Mouse (Mus musculus) v-Abl transformed pro-B cells (cell line): Measurements from ENCODE around the gene Gen1.

Experiments used
- in situ Hi-C, 2 experiments: fragments of 400-800 bp; cut with MboI; formaldehyde crosslinking; loops; one replicate each; pipeline ENCODE4 v1.15.1; 2025; ENCODE audit not compliant: unreplicated experiment in 2 of 2

Gene Gen1

DNA sequence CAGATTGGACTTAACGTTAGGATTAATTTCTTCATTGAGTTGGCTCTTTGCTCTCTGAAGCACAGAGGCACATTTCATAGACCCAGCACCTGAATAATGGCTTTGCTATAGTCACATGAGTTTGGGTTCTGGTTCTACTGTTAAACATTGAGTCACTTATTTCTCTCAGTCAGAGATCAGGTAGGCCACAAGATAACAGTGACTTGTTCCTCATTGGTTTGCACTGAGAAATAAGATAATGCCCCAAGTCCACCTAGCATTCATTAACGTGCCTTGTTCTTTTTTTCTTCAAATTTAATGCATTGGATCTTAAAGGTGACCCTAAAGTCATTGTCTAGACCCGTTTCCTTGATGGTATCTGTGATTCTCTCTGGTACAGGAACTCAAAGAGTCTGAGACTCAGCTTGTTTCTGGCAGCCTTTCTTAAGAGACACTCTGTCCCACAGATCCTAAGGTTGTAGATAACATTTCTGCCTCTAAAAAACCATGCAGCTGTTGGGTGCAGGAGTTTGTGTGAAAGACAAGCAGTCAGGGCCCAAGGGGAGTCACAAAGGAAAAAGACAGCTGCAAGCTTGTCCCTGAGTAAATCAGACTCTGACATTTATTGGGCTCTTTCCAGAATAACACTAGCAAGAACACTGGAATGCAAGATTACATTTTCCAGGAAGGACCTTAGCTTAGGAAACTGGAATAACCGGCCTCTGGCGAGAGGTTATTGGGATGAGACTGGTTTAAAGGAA, 38.9 kb downstream of the Gen1 start:
- in situ Hi-C loops, result no loop called here

DNA sequence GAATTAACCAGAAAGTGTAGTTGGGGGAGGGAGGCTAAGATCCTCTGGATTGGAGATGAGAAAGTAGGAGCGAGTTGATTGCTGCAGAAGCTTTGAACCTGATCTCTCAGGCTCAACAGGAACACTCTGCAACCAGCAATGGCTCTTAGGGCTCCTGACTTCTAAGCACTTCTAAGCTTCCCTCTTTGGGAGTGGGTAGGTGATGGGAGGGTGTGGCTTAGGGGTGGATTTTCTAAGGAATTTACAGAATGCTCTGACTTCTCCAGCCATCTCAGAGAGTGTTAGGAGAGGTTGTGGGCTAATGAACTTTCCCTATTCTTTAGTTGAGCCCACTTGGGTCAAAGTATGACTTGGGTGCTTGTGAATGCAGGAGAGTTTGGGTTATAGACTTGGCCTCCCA, 39.5 kb downstream of the Gen1 start:
- in situ Hi-C loops, result no loop called here

DNA sequence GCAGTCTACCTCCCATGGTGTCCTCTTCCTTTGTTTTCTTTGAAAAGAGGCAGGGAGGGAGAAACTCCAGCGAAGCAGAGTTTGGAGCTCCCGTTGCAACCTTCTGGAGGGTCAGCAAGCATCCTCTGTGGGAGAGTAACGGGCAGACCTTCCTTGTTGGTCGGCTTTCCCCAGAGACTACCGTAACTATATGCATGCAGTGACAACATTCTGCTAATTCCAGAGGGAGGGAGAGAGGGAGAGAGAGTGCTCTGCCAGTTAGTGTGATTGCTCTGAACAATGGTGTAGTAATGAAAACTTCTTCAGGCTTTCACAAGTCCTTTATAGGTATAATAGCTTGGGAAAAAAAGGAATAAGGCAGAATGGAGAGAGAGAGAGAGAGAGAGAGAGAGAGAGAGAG, 40.9 kb downstream of the Gen1 start:
- in situ Hi-C loops, result loop anchor here (5.0 to 25.0 kb wide), 3 partner anchors 38 to 1713 kb away; partner anchors contain the start of gene Mycn (in 2 of the 2)

DNA sequence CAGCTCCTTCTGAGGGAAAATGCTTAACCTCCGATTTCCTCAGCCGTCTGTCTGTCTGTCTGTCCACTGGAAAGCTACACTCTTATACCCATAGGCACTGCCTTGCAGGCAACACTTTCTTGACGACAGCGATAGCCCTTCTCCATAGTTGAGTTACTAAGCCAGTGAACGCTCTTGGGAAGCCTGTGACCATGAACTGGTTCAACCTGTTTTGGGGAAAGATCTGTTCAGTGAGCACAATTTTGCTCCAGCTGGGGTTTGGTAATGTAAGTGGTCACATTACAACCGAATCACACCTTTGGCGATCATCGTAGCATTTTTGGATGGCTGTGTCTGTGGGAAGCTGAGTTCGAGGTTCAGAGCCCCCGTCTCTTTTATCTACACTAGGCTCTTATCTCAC, 42.5 kb downstream of the Gen1 start:
- in situ Hi-C loops, result loop anchor here (5.0 to 25.0 kb wide), 3 partner anchors 39 to 1714 kb away; partner anchors contain the start of gene Mycn (in 2 of the 2)

DNA sequence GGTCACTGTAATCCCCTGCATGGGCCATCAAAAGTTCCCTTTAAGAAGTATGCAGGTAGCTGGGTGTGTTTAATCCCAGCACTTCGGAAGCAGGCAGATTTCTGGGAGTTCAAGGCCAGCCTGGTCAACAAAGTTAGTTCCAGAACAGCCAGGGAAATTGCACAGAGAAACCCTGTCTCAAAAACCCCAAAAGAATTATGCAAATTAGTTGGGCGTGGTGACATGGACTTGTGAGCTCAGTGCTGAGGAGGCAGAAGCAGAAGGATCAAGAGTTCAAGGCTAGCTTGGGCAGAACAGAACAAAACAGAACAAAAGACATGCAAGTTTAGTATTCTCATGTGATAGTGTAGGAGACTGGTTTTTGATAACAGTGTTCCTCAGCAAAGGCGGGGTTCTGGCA, 43.0 kb downstream of the Gen1 start:
- in situ Hi-C loops, result loop anchor here (5.0 to 25.0 kb wide), 3 partner anchors 40 to 1715 kb away; partner anchors contain the start of gene Mycn (in 2 of the 2)

GRCm38 (mm10) chr12:11221524-11222330, 43.9 kb downstream of the Gen1 start:
- in situ Hi-C loops, result loop anchor here (5.0 to 25.0 kb wide), 3 partner anchors 41 to 1716 kb away; partner anchors contain the start of gene Mycn (in 2 of the 2)

DNA sequence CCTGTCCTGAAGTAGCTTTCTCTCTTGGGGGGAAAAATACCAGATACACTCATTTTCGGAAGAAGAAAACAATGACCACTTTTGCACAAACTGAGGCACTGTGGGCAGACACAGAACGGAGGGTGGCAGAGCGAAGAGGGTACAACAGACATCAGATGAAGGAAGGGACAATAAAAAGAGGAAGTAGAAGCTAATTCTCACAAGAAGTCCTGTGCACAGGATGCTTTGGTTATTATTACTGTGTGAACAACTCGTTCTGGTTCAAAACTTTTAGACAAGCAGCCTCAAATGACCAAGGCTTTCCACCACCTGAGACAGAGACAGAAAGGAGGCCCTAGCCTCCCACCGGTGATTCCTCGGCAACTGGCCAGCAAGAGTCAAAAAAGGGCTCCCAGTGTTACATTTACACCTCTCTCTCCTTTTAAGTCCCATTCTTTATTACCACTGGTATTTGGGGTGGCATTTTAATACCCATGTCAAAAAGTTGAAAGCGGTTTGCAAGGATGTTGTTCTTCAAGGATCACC, 47.8 kb downstream of the Gen1 start:
- in situ Hi-C loops, result loop anchor here (10.0 to 25.0 kb wide), 4 partner anchors 47 to 1720 kb away; partner anchors contain the start of genes Mycn (in 2 of the 2), Gen1 (in 1 of the 2) and Smc6 (in 1 of the 2)

GRCm38 (mm10) chr12:11216454-11216853, 49.1 kb downstream of the Gen1 start:
- in situ Hi-C loops, result loop anchor here (10.0 to 25.0 kb wide), 4 partner anchors 48 to 1721 kb away; partner anchors contain the start of genes Mycn (in 2 of the 2), Gen1 (in 1 of the 2) and Smc6 (in 1 of the 2)

DNA sequence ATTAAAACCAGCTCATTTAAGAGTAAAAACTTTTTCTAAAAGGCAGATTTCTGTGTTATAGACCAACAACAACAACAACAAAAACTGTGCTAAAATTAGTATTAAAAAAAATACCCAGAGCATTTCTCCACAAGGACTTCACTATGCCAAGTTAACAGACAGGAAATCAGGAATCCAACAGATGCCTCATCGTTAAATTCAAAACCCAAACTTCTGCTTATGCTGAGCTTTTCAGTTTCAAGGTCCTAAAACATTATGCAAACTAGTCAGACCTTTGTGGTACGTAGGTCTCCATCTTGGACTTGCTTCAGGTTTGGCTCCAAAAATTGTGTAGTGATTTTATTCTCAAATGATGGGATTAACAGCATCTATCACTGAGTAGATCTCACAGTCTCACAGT, 50.0 kb downstream of the Gen1 start:
- in situ Hi-C loops, result loop anchor here (10.0 to 25.0 kb wide), 4 partner anchors 49 to 1722 kb away; partner anchors contain the start of genes Mycn (in 2 of the 2), Gen1 (in 1 of the 2) and Smc6 (in 1 of the 2)

DNA sequence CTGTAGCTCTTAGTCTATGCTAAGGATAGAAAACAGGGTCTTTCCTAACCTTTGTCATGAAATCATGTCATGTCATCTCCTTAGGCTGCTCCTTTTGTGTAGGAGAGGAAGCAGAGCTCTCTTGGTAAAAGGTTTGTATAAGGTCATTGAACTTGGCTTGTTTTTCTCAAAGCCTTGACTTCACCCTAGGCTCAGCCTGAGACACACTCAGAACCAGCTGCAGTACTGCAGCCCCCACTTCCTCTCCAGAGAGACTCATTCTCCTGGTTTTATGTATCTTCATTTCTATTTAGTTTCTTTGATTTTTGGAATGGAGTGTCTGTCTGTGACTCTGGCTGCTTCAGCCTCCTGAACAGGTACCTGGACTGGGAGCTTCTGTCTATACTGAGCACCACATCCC, 50.8 kb downstream of the Gen1 start:
- in situ Hi-C loops, result loop anchor here (10.0 to 25.0 kb wide), 4 partner anchors 50 to 1723 kb away; partner anchors contain the start of genes Mycn (in 2 of the 2), Gen1 (in 1 of the 2) and Smc6 (in 1 of the 2)

DNA sequence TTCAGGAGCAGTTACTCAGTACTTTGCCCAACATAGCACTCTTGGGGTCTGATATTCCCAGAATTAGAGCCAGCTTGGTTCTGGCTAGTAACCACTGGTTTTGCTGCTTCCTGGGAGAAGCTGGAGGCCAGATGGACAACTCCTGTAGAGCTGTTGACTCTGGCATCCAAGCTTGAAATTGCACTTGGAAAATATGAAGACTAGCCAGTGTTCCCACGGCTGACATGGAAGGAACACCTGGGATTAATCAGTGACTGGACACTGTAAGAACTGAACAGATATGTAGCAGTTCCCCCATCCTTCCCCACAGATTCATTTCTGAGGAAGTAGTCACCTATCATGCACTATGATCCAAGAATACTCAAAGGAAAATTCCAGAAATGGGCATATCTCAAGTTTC, 52.7 kb downstream of the Gen1 start:
- in situ Hi-C loops, result loop anchor here (10.0 to 25.0 kb wide), 4 partner anchors 52 to 1724 kb away; partner anchors contain the start of genes Mycn (in 2 of the 2), Gen1 (in 1 of the 2) and Smc6 (in 1 of the 2)

DNA sequence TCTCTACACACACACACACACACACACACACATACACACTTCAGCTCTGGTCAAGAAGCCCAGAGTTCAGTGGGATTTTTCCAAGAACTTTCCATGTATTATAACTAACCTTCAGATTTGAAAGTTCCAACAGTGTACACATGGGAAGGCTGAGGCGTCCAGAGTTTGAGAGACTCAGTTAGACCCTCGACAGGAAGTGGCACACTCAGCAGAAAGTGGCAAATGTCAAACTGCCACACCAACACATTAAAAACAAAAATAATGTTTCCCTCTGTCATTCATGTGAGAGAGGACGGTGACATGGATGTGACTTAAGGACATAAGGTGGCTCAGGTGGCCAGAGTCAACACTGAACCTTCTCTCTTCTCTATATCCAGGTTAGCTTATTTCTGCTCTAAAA, 55.2 kb downstream of the Gen1 start:
- in situ Hi-C loops, result loop anchor here (10.0 to 25.0 kb wide), 4 partner anchors 54 to 1727 kb away; partner anchors contain the start of genes Mycn (in 2 of the 2), Gen1 (in 1 of the 2) and Smc6 (in 1 of the 2)

- in situ Hi-C loops, result loop anchor here (5.0 to 25.0 kb wide), 6 partner anchors 55 to 1728 kb away; partner anchors contain the start of genes Mycn (in 2 of the 2), Gen1 (in 1 of the 2) and Smc6 (in 1 of the 2)
Measured at GRCm38 (mm10) chr12:11209636-11210035, 56.0 kb downstream of the Gen1 start.

DNA sequence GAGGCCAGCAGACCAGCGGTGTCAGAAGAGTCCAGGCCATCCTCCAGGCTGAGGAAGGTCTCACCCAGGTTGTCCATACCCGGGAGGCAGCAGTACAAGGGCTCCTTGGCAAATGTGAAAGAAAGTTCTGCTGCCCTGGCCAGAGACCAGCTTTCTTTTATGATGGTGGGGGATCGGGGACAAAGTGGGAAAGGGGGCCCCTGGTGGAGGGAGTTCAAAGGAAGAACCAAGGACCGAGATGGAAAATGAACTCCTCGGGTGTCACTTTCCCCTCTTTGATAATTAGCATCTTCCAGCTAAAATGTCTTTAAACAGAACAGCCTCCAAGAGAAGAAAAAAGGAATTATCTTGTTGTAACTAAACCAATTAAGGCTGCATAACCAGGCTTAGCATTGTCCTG, 56.7 kb downstream of the Gen1 start, which contains the start of gene Msgn1:
Gene Msgn1, minus strand, starts transcription at position 101 of the 400 bp plus-strand sequence.
- in situ Hi-C loops, result loop anchor here (5.0 to 25.0 kb wide), 4 partner anchors 938 to 1728 kb away; partner anchors contain the start of gene Mycn (in 2 of the 2)

GRCm38 (mm10) chr12:11206321-11206720, 59.3 kb downstream of the Gen1 start:
- in situ Hi-C loops, result loop anchor here (5.0 to 25.0 kb wide), 4 partner anchors 941 to 1731 kb away; partner anchors contain the start of gene Mycn (in 2 of the 2)

GRCm38 (mm10) chr12:11203694-11204665, 61.6 kb downstream of the Gen1 start:
- in situ Hi-C loops, result loop anchor here (5.0 to 25.0 kb wide), 4 partner anchors 128 to 1733 kb away; partner anchors contain the start of gene Mycn (in 2 of the 2)

DNA sequence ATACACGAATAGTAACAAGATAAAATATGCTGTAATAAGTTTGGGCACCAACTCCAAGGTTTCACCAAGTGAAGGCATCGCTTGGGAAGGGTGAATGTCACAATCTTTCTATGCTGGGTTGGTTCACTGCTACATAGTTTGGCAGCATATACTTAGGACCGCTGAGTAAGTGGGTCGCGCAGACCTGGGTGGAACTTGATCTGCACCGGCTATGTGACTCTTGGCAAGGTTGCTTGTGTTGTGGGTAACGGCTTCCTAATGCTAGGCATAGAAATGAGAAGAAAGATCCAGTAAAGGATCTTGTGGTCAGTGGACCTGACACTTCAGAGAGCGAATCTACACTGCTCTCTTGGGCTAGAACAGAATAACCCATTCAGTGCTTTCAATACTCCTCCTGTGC, 63.1 kb downstream of the Gen1 start:
- in situ Hi-C loops, result loop anchor here (5.0 to 25.0 kb wide), 4 partner anchors 130 to 1735 kb away; partner anchors contain the start of gene Mycn (in 2 of the 2)

DNA sequence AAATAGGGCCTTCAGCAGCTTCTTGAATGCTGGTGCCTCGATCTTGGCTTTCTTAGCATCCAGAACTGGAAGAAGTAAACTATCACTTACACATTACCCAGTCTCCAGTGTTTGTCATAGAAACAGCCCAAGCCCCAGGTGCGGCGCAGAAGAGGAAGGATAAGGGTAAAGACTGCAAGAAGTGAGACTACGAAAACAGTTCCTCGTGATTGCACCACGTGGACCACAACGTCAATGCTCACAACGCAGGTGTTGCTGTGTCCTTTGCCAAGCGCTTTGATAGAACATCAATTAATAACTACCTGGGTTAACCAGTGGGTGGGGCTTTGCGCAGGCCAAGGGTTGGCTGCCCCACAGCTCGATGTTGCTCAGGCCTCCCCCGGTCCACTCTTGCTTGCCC, 64.9 kb downstream of the Gen1 start:
- in situ Hi-C loops, result loop anchor here (5.0 to 25.0 kb wide), 4 partner anchors 132 to 1737 kb away; partner anchors contain the start of gene Mycn (in 2 of the 2)
